Mouse (Mus musculus): Measurements from ENCODE around the gene Gm3448. TPM values are rescaled to one million over a fixed set of nuclear protein-coding genes. Genes with fewer than 3 reads are reported as not detected.
"Not testable (repeated sequence)": the region's sequence is repeated elsewhere in the genome, so short reads cannot be mapped to it uniquely, and the experiment has no call there.

Gm3448 gene
- polyA plus RNA-seq, 1 experiment from 2014 or later, result 5.1 TPM

- not testable (repeated sequence) for H3K9ac ChIP-seq (replicated peaks; ENCODE audit: low read depth, low read length); H3K27me3 ChIP-seq (replicated peaks; ENCODE audit: control insufficient read depth, insufficient read depth, low read length); H3K27ac ChIP-seq (ENCODE audit: low read length); H3K4me2 ChIP-seq (ENCODE audit: low read length); H3K4me1 ChIP-seq (replicated peaks; ENCODE audit: control insufficient read depth, insufficient read depth, low read length); ATAC-seq; H3K36me3 ChIP-seq (ENCODE audit: control insufficient read depth, insufficient read depth); H3K4me3 ChIP-seq (replicated peaks; ENCODE audit: low read length); H3K9me3 ChIP-seq (ENCODE audit: control insufficient read depth, low read length)
- WGBS, result under 1% methylated on average over 4 of the region's 7 CpGs
Measured at GRCm38 (mm10) chr17:14977718-14978361, 63.5 kb downstream of the Gm3448 start.

GRCm38 (mm10) chr17:14968373-14968913 lies 72.9 kb downstream of the Gm3448 start:
- H3K27ac ChIP-seq (ENCODE audit: low read length); H3K9me3 ChIP-seq (ENCODE audit: control insufficient read depth, low read length); H3K4me3 ChIP-seq (replicated peaks; ENCODE audit: low read length); H3K36me3 ChIP-seq (ENCODE audit: control insufficient read depth, insufficient read depth); H3K4me2 ChIP-seq (ENCODE audit: low read length); ATAC-seq; H3K9ac ChIP-seq (replicated peaks; ENCODE audit: low read depth, low read length); H3K4me1 ChIP-seq (replicated peaks; ENCODE audit: control insufficient read depth, insufficient read depth, low read length); H3K27me3 ChIP-seq (replicated peaks; ENCODE audit: control insufficient read depth, insufficient read depth, low read length): not testable (repeated sequence)
- no CpG with 5 or more reads among the region's 6 CpGs for WGBS

- not testable (repeated sequence) for H3K4me2 ChIP-seq (ENCODE audit: low read length); H3K36me3 ChIP-seq (ENCODE audit: control insufficient read depth, insufficient read depth); H3K27ac ChIP-seq (ENCODE audit: low read length); H3K9me3 ChIP-seq (ENCODE audit: control insufficient read depth, low read length); H3K4me1 ChIP-seq (replicated peaks; ENCODE audit: control insufficient read depth, insufficient read depth, low read length); H3K9ac ChIP-seq (replicated peaks; ENCODE audit: low read depth, low read length); H3K27me3 ChIP-seq (replicated peaks; ENCODE audit: control insufficient read depth, insufficient read depth, low read length); H3K4me3 ChIP-seq (replicated peaks; ENCODE audit: low read length)
- no CpG with 5 or more reads among the region's 44 CpGs for WGBS
- ATAC-seq, result peak; percentile 96
Measured at GRCm38 (mm10) chr17:14961557-14962154, 79.7 kb downstream of the Gm3448 start.

GRCm38 (mm10) chr17:14960951-14961556 lies 80.3 kb downstream of the Gm3448 start, which contains the start of gene Phf10:
Gene Phf10 (minus strand): TSS chr17:14961273.
- H3K4me3 ChIP-seq (replicated peaks; ENCODE audit: low read length), result peak within 1 kb of the TSS; percentile 70
- not testable (repeated sequence) for H3K4me1 ChIP-seq (replicated peaks; ENCODE audit: control insufficient read depth, insufficient read depth, low read length); H3K27ac ChIP-seq (ENCODE audit: low read length); H3K27me3 ChIP-seq (replicated peaks; ENCODE audit: control insufficient read depth, insufficient read depth, low read length); H3K36me3 ChIP-seq (ENCODE audit: control insufficient read depth, insufficient read depth); H3K9me3 ChIP-seq (ENCODE audit: control insufficient read depth, low read length)
- peak; percentile 76 for ATAC-seq
- peak within 1 kb of the TSS; percentile 65 for H3K9ac ChIP-seq (replicated peaks; ENCODE audit: low read depth, low read length)
- WGBS, result 0% methylated on average over 32 of the region's 100 CpGs
- peak within 1 kb of the TSS; percentile 99 for H3K4me2 ChIP-seq (ENCODE audit: low read length)

- ATAC-seq, result peak; percentile 11; the same call in 1 of the 2 replicates
- H3K9me3 ChIP-seq (ENCODE audit: control insufficient read depth, low read length), result no peaks in the 10 kb centered on the region
- H3K27ac ChIP-seq (ENCODE audit: low read length), result no peak overlapping the region
- H3K4me1 ChIP-seq (replicated peaks; ENCODE audit: control insufficient read depth, insufficient read depth, low read length), result peaks cover 9% of the 10 kb centered on the region
- no peaks in the 10 kb centered on the region for H3K27me3 ChIP-seq (replicated peaks; ENCODE audit: control insufficient read depth, insufficient read depth, low read length)
- WGBS, result under 1% methylated on average over 20 of the region's 23 CpGs
- H3K4me3 ChIP-seq (replicated peaks; ENCODE audit: low read length), result peak overlapping the region; percentile 70
- peak overlapping the region; percentile 99 for H3K4me2 ChIP-seq (ENCODE audit: low read length)
- H3K9ac ChIP-seq (replicated peaks; ENCODE audit: low read depth, low read length), result peak overlapping the region; percentile 65
- H3K36me3 ChIP-seq (ENCODE audit: control insufficient read depth, insufficient read depth), result no peaks in the 10 kb centered on the region
Measured at GRCm38 (mm10) chr17:14960520-14960919, 80.8 kb downstream of the Gm3448 start.

GRCm38 (mm10) chr17:14959979-14960378 lies 81.4 kb downstream of the Gm3448 start:
- ATAC-seq, result no peak
- H3K9ac ChIP-seq (replicated peaks; ENCODE audit: low read depth, low read length), result peak overlapping the region; percentile 39; the same call in 1 of the 2 replicates
- 19% methylated on average over 3 of the region's 3 CpGs for WGBS

GRCm38 (mm10) chr17:14958686-14959327 lies 82.5 kb downstream of the Gm3448 start:
- Histone ChIP-seq H3K9ac (replicated peaks; ENCODE audit: low read depth, low read length) (no peak overlapping the region), H3K4me3 (replicated peaks; ENCODE audit: low read length) (no peak overlapping the region), H3K27ac (ENCODE audit: low read length) (no peak overlapping the region), H3K4me2 (ENCODE audit: low read length) (no peak overlapping the region), H3K36me3 (ENCODE audit: control insufficient read depth, insufficient read depth) (peaks cover 4% of the 10 kb centered on the region), H3K27me3 (replicated peaks; ENCODE audit: control insufficient read depth, insufficient read depth, low read length) (no peaks in the 10 kb centered on the region), H3K9me3 (ENCODE audit: control insufficient read depth, low read length) (no peaks in the 10 kb centered on the region), H3K4me1 (replicated peaks; ENCODE audit: control insufficient read depth, insufficient read depth, low read length) (peaks cover 9% of the 10 kb centered on the region)
- ATAC-seq, result no peak
- WGBS, result 92% methylated on average over 5 of the region's 5 CpGs

More at GRCm38 (mm10) chr17:14959979-14960378, 81.4 kb downstream of the Gm3448 start:
- Histone ChIP-seq H3K36me3 (ENCODE audit: control insufficient read depth, insufficient read depth) (no peaks in the 10 kb centered on the region), H3K27ac (ENCODE audit: low read length) (no peak overlapping the region), H3K9me3 (ENCODE audit: control insufficient read depth, low read length) (no peaks in the 10 kb centered on the region), H3K4me2 (ENCODE audit: low read length) (peak overlapping the region; percentile 55), H3K4me3 (replicated peaks; ENCODE audit: low read length) (peak overlapping the region; percentile 28), H3K27me3 (replicated peaks; ENCODE audit: control insufficient read depth, insufficient read depth, low read length) (no peaks in the 10 kb centered on the region), H3K4me1 (replicated peaks; ENCODE audit: control insufficient read depth, insufficient read depth, low read length) (peaks cover 9% of the 10 kb centered on the region)

- 95% methylated on average over 8 of the region's 8 CpGs for WGBS
- H3K27ac ChIP-seq (ENCODE audit: low read length), result no peak overlapping the region
- no peak for ATAC-seq
- no peaks in the 10 kb centered on the region for H3K9me3 ChIP-seq (ENCODE audit: control insufficient read depth, low read length)
- H3K4me2 ChIP-seq (ENCODE audit: low read length), result no peak overlapping the region
- H3K9ac ChIP-seq (replicated peaks; ENCODE audit: low read depth, low read length), result no peak overlapping the region
- no peaks in the 10 kb centered on the region for H3K27me3 ChIP-seq (replicated peaks; ENCODE audit: control insufficient read depth, insufficient read depth, low read length)
- no peak overlapping the region for H3K4me3 ChIP-seq (replicated peaks; ENCODE audit: low read length)
- peaks cover 12% of the 10 kb centered on the region for H3K36me3 ChIP-seq (ENCODE audit: control insufficient read depth, insufficient read depth)
- no peaks in the 10 kb centered on the region for H3K4me1 ChIP-seq (replicated peaks; ENCODE audit: control insufficient read depth, insufficient read depth, low read length)
Measured at GRCm38 (mm10) chr17:14953452-14953851, 87.9 kb downstream of the Gm3448 start.

Data from forebrain, embryonic 16.5 days (tissue).